Mouse (Mus musculus) G1E (cell line): ENCODE measurements around the gene Lama2. TPM values are rescaled to one million over a fixed set of nuclear protein-coding genes. Genes with fewer than 3 reads are reported as not detected.
"Not testable (repeated sequence)": the region's sequence is repeated elsewhere in the genome, so short reads cannot be mapped to it uniquely, and the experiment has no call there.

Experiments
- ATAC-seq: 2 replicates; pipeline ENCODE4 v1.8.0; 2016; ENCODE audit warnings: mild to moderate bottlenecking; ENCODE audit not compliant: insufficient number of reproducible peaks, poor library complexity, low FRiP score, severe bottlenecking; ENCODE audit errors: extremely low read depth
- DNase-seq: peaks from one replicate; pipeline ENCODE4 v3.0.0; 2012; ENCODE audit warnings: low spot score
- H3K27me3 ChIP-seq: 2 replicates; pipeline ENCODE4 v1.6.1; 2012; ENCODE audit warnings: mild to moderate bottlenecking, low read length, inconsistent platforms; ENCODE audit not compliant: insufficient read depth
- H3K36me3 ChIP-seq: replicated peaks from 2 replicates; pipeline ENCODE3; 2012; ENCODE audit warnings: mild to moderate bottlenecking, inconsistent platforms
- H3K4me1 ChIP-seq: 2 replicates; pipeline ENCODE4 v1.6.1; 2012; ENCODE audit warnings: low read depth, low read length, inconsistent platforms, mixed read lengths; ENCODE audit not compliant: insufficient read depth
- H3K4me3 ChIP-seq: 2 replicates; pipeline ENCODE4 v1.5.1; 2012; ENCODE audit warnings: low read depth, mild to moderate bottlenecking, inconsistent platforms, low read length, moderate library complexity, mixed read lengths
- H3K9me3 ChIP-seq: replicated peaks from 2 replicates; pipeline ENCODE4 v1.6.1; 2012; ENCODE audit warnings: inconsistent platforms
- CTCF ChIP-seq: IDR thresholded peaks from 2 replicates; pipeline ENCODE4 v1.5.1; 2012; ENCODE audit warnings: low read depth, low read length, inconsistent platforms, mixed read lengths
- GATA1 ChIP-seq: IDR thresholded peaks from 2 replicates; pipeline ENCODE4 v1.6.1; 2012; ENCODE audit warnings: borderline replicate concordance, low read length, inconsistent platforms, mixed read lengths
- GATA2 ChIP-seq: IDR thresholded peaks from 2 replicates; pipeline ENCODE4 v1.6.1; 2012; ENCODE audit warnings: low read depth, low read length, inconsistent platforms, borderline replicate concordance
- POLR2AphosphoS5 ChIP-seq: IDR thresholded peaks from 2 replicates; pipeline ENCODE4 v1.6.1; 2012; ENCODE audit warnings: low read depth, low read length, inconsistent platforms; ENCODE audit not compliant: insufficient replicate concordance
- TAL1 ChIP-seq: conservative IDR thresholded peaks from 2 replicates; pipeline ENCODE4 v1.6.1; 2012; ENCODE audit warnings: low read depth, low read length, inconsistent platforms, mixed read lengths
- polyA plus RNA-seq: library from polyadenylated mRNA; stranded (reverse); fragments of >175 nt; gene quantifications from 2 replicates; pipeline ENCODE4 v1.2.3, GENCODE M21; 2012
- total RNA-seq, 2 experiments: library from RNA; stranded (forward) in 1 of 2; stranded (reverse) in 1 of 2; fragments of 200-1000 nt in 1 of 2; fragments of >200 nt in 1 of 2; fragmentation: Nextera tagmentation in 1 of 2; gene quantifications; 2 replicates each; pipeline ENCODE4 v1.2.3; 2014 to 2017

Gene Lama2
- total and polyA plus RNA-seq, 3 experiments: 0.11 TPM; not detected in 2

GRCm38 (mm10) chr10:26973575-26973974, 646.0 kb downstream of the Lama2 start:
- TF ChIP-seq TAL1 (no peak), POLR2AphosphoS5 (no peak), GATA1 (no peak), CTCF (no peak), GATA2 (no peak)
- DNase-seq (no peak), ATAC-seq (no peak)
- H3K9me3 ChIP-seq: 0 out of 2 replicates have a peak, but pooled peaks cover 2% of the 10 kb centered on the region
- no peaks in the 10 kb centered on the region for H3K36me3 ChIP-seq
- H3K4me3 ChIP-seq: no peak overlapping the region
- no peaks in the 10 kb centered on the region for H3K4me1 ChIP-seq
- no peaks in the 10 kb centered on the region for H3K27me3 ChIP-seq

GRCm38 (mm10) chr10:26958513-26958912, 661.0 kb downstream of the Lama2 start:
- no peaks in the 10 kb centered on the region for H3K4me1 ChIP-seq
- DNase-seq (no peak), ATAC-seq (no peak)
- no peak for TF ChIP-seq TAL1
- no peak for TF ChIP-seq POLR2AphosphoS5
- TF ChIP-seq GATA2: no peak
- TF ChIP-seq GATA1: no peak
- TF ChIP-seq CTCF: no peak
- no peaks in the 10 kb centered on the region for H3K27me3 ChIP-seq
- no peak overlapping the region for H3K4me3 ChIP-seq
- H3K9me3 ChIP-seq: no peaks in the 10 kb centered on the region
- no peaks in the 10 kb centered on the region for H3K36me3 ChIP-seq

GRCm38 (mm10) chr10:26950448-26950847, 669.1 kb downstream of the Lama2 start:
- no peak overlapping the region for H3K4me3 ChIP-seq
- H3K36me3 ChIP-seq: no peaks in the 10 kb centered on the region
- ATAC-seq: no peak
- peaks cover 6% of the 10 kb centered on the region; the same call in 1 of the 2 replicates for H3K9me3 ChIP-seq
- no peak for DNase-seq
- no peaks in the 10 kb centered on the region for H3K4me1 ChIP-seq
- no peaks in the 10 kb centered on the region for H3K27me3 ChIP-seq
- TF ChIP-seq CTCF (no peak), GATA1 (no peak), POLR2AphosphoS5 (no peak), GATA2 (no peak), TAL1 (no peak)

- no peak for DNase-seq
- ATAC-seq: no peak
- H3K4me1 ChIP-seq: no peaks in the 10 kb centered on the region
- H3K9me3 ChIP-seq: peaks cover 6% of the 10 kb centered on the region; the same call in 1 of the 2 replicates
- H3K36me3 ChIP-seq: no peaks in the 10 kb centered on the region
- no peaks in the 10 kb centered on the region for H3K27me3 ChIP-seq
- H3K4me3 ChIP-seq: no peak overlapping the region
- no peak for TF ChIP-seq POLR2AphosphoS5
- no peak for TF ChIP-seq TAL1
- no peak for TF ChIP-seq GATA2
- TF ChIP-seq GATA1: no peak
- TF ChIP-seq CTCF: no peak
Measured at GRCm38 (mm10) chr10:26949667-26950066, 669.9 kb downstream of the Lama2 start.

GRCm38 (mm10) chr10:26948331-26948730, 671.2 kb downstream of the Lama2 start:
- DNase-seq: no peak
- Histone ChIP-seq H3K36me3 (no peaks in the 10 kb centered on the region), H3K27me3 (no peaks in the 10 kb centered on the region), H3K4me3 (no peak overlapping the region), H3K9me3 (peaks cover 6% of the 10 kb centered on the region; the same call in 1 of the 2 replicates), H3K4me1 (no peaks in the 10 kb centered on the region)
- no peak for ATAC-seq
- TF ChIP-seq POLR2AphosphoS5: no peak
- TF ChIP-seq CTCF: no peak
- no peak for TF ChIP-seq GATA1
- TF ChIP-seq GATA2: no peak
- TF ChIP-seq TAL1: no peak

GRCm38 (mm10) chr10:26939549-26939948, 680.0 kb downstream of the Lama2 start:
- no peak overlapping the region for H3K4me3 ChIP-seq
- TF ChIP-seq TAL1: no peak
- TF ChIP-seq GATA2: no peak
- TF ChIP-seq GATA1: no peak
- no peak for TF ChIP-seq CTCF
- no peak for TF ChIP-seq POLR2AphosphoS5
- no peak for DNase-seq

GRCm38 (mm10) chr10:26938464-26938863, 681.1 kb downstream of the Lama2 start:
- not testable (repeated sequence) for DNase-seq, H3K4me1 ChIP-seq, H3K36me3 ChIP-seq, H3K9me3 ChIP-seq, H3K4me3 ChIP-seq, ATAC-seq, H3K27me3 ChIP-seq

More at GRCm38 (mm10) chr10:26939549-26939948, 680.0 kb downstream of the Lama2 start:
- Histone ChIP-seq H3K27me3 (no peaks in the 10 kb centered on the region), H3K4me1 (no peaks in the 10 kb centered on the region), H3K9me3 (no peaks in the 10 kb centered on the region), H3K36me3 (no peaks in the 10 kb centered on the region)
- no peak for ATAC-seq

- not testable (repeated sequence) for H3K27me3 ChIP-seq, H3K9me3 ChIP-seq, H3K4me1 ChIP-seq, H3K36me3 ChIP-seq, DNase-seq, ATAC-seq, H3K4me3 ChIP-seq
Measured at GRCm38 (mm10) chr10:26936056-26936455, 683.5 kb downstream of the Lama2 start.
